Mouse (Mus musculus): Measurements from ENCODE around the gene Ggt6.

- TF ChIP-seq POLR2A (IDR thresholded peaks at IDR 0.05; ENCODE audit: control insufficient read depth in 1 of 2, insufficient read depth in 1 of 2, low read depth in 1 of 2, low read length in 2 of 2, poor library complexity in 1 of 2) (no peak), RCOR1 (IDR thresholded peaks at IDR 0.05; ENCODE audit: low read depth, low read length) (no peak), NRF1 (IDR thresholded peaks at IDR 0.05; ENCODE audit: insufficient read depth, low read depth, low read length, poor library complexity, severe bottlenecking) (no peak), CTCF (IDR thresholded peaks at IDR 0.05 in 2 of 3, conservative IDR thresholded peaks at IDR 0.05 in 1 of 3; ENCODE audit: control insufficient read depth in 1 of 3, insufficient read depth in 1 of 3, low read depth in 2 of 3, low read length in 3 of 3, poor library complexity in 1 of 3, severe bottlenecking in 1 of 3) (no peak), POLR2AphosphoS5 (IDR thresholded peaks at IDR 0.05; ENCODE audit: borderline replicate concordance, low read depth, low read length) (no peak), MYC (IDR thresholded peaks at IDR 0.05; ENCODE audit: low read depth, low read length) (no peak), TAL1 (IDR thresholded peaks at IDR 0.05; ENCODE audit: low read length) (no peak), RAD21 (IDR thresholded peaks at IDR 0.05; ENCODE audit: low read depth, low read length) (no peak), CHD1 (IDR thresholded peaks at IDR 0.05; ENCODE audit: low read depth, low read length) (no peak), ZKSCAN1 (IDR thresholded peaks at IDR 0.05; ENCODE audit: low read depth, low read length) (no peak), EP300 (IDR thresholded peaks at IDR 0.05; ENCODE audit: low read depth in 1 of 2, low read length in 2 of 2) (no peak; a peak in 1 of 4 replicates)
These were observed 39.6 kb downstream of the Ggt6 start for GRCm38 (mm10) chr11:72474926-72475325.

Data from MEL (cell line).